Mouse (Mus musculus) CH12F3 (cell line): ENCODE results near the gene Arhgef3.

Experiments
- in situ Hi-C: fragments of 300-500 bp; cut with MboI; formaldehyde crosslinking; loops from 2 replicates; pipeline ENCODE4 v1.14.3; 2020; ENCODE audit warnings: low sequenced_read_pairs

Arhgef3 gene

GRCm38 (mm10) chr14:27336208-27337114 is 221.8 kb downstream of the Arhgef3 start:
- in situ Hi-C loops, result no loop called here

GRCm38 (mm10) chr14:27337156-27337555 is 222.5 kb downstream of the Arhgef3 start:
- in situ Hi-C loops, result no loop called here

- in situ Hi-C loops, result no loop called here
Observed at GRCm38 (mm10) chr14:27338034-27338708, 223.5 kb downstream of the Arhgef3 start.

- in situ Hi-C loops, result loop anchor here (5.0 kb wide), 1 partner anchor 66 kb away; no protein-coding TSS in a partner anchor
Observed at GRCm38 (mm10) chr14:27340682-27341415, 226.2 kb downstream of the Arhgef3 start.

- in situ Hi-C loops, result loop anchor here (5.0 kb wide), 1 partner anchor 66 kb away; no protein-coding TSS in a partner anchor
Observed at GRCm38 (mm10) chr14:27341486-27341885, 226.8 kb downstream of the Arhgef3 start.

GRCm38 (mm10) chr14:27342451-27342850 is 227.8 kb downstream of the Arhgef3 start:
- in situ Hi-C loops, result loop anchor here (5.0 kb wide), 1 partner anchor 65 kb away; no protein-coding TSS in a partner anchor

GRCm38 (mm10) chr14:27344250-27344990 is 229.7 kb downstream of the Arhgef3 start:
- in situ Hi-C loops, result loop anchor here (5.0 kb wide), 1 partner anchor 63 kb away; no protein-coding TSS in a partner anchor

GRCm38 (mm10) chr14:27345051-27345885 is 230.6 kb downstream of the Arhgef3 start:
- in situ Hi-C loops, result no loop called here

GRCm38 (mm10) chr14:27347224-27347623 is 232.5 kb downstream of the Arhgef3 start:
- in situ Hi-C loops, result no loop called here

- in situ Hi-C loops, result no loop called here
Observed at GRCm38 (mm10) chr14:27347666-27348065, 233.0 kb downstream of the Arhgef3 start.

GRCm38 (mm10) chr14:27348088-27348487 is 233.4 kb downstream of the Arhgef3 start:
- in situ Hi-C loops, result no loop called here

- in situ Hi-C loops, result no loop called here
Observed at GRCm38 (mm10) chr14:27348656-27349055, 234.0 kb downstream of the Arhgef3 start.

GRCm38 (mm10) chr14:27349120-27349519 is 234.4 kb downstream of the Arhgef3 start:
- in situ Hi-C loops, result no loop called here

- in situ Hi-C loops, result no loop called here
Observed at GRCm38 (mm10) chr14:27349828-27350729, 235.4 kb downstream of the Arhgef3 start.

GRCm38 (mm10) chr14:27351051-27351475 is 236.4 kb downstream of the Arhgef3 start:
- in situ Hi-C loops, result no loop called here

GRCm38 (mm10) chr14:27351476-27352079 is 236.9 kb downstream of the Arhgef3 start:
- in situ Hi-C loops, result no loop called here

- in situ Hi-C loops, result no loop called here
Observed at GRCm38 (mm10) chr14:27352470-27352869, 237.8 kb downstream of the Arhgef3 start.

- in situ Hi-C loops, result no loop called here
Observed at GRCm38 (mm10) chr14:27355151-27355550, 240.5 kb downstream of the Arhgef3 start.
